14 mouse cellular contexts compared by ENCODE assay signal in the genomic region with DNA sequence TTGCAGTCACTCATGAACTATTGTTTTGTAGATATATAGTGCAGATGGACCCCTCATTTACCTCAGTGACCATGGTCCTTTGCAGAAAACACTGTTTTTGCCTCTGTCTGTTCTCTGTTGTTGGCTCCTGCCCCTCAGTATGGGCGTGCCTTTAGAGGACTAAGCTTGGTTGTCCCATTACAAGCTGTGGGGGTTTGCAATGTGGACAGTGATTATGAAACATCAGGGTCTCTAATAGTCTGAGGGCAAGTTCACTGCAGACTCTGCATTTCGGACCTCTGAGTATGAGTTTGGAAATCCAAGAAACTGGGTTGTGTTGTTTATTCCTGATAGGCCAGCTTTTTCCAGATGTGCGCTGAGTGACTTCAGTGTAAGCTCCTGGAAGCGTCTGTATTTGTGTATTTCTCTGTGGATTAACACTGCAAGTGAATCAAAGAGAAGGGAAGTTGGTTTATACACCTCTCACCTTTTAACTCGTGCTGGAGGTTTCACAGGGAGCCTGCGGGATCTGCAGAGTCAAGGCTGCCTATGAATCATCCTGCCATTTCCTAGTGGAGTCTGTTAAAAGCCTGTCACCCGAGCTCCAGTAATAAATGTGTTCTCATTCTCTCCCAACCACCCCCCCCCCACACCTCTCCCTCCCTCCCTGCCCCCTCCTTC. TPM values are rescaled to one million over a fixed set of nuclear protein-coding genes. Genes with fewer than 3 reads are reported as not detected.
A peak's percentile ranks its signal among the peaks of the same experiment; 100 is the strongest.
DNase-seq lines count a peak whose midpoint lies in the region; ATAC-seq and TF ChIP-seq lines count a peak whose summit lies in the region.
"Had no signal": no experiment of that assay in that cellular context is flagged by ENCODE, and none has a peak within 500 bp of the region (broad histone marks: within the 10 kb centered on the region; RNA-seq: fewer than 3 reads in every experiment).

No protein-coding gene starts in this region.

- H3K27me3 ChIP-seq in intestine, embryonic 14.5 days (replicated peaks; ENCODE audit: control insufficient read depth, insufficient read depth, low read length) = peaks cover 10% of the 10 kb centered on the region; the same call in 1 of the 2 replicates
- no peaks in the 10 kb centered on the region for H3K27me3 ChIP-seq in intestine, postnatal 0 days (replicated peaks; ENCODE audit: control insufficient read depth, insufficient read depth, low read length)
- no peaks in the 10 kb centered on the region for H3K27me3 ChIP-seq in limb, embryonic 14.5 days (ENCODE audit: control insufficient read depth, insufficient read depth, low read length)
- H3K27me3 ChIP-seq: embryonic facial prominence, embryonic 13.5 days; megakaryocyte, embryonic 14.5 days; Patski had no signal

- 21% methylated on average over 7 of the region's 7 CpGs for WGBS in intestine, embryonic 14.5 days
- 32% methylated on average over 7 of the region's 7 CpGs for WGBS in intestine, postnatal 0 days
- WGBS in limb, embryonic 14.5 days = 27% methylated on average over 7 of the region's 7 CpGs

- peaks cover 16% of the 10 kb centered on the region; the same call in 1 of the 2 replicates for H3K4me1 ChIP-seq in intestine, embryonic 14.5 days (replicated peaks; ENCODE audit: control insufficient read depth, insufficient read depth, low read length)
- no peaks in the 10 kb centered on the region for H3K4me1 ChIP-seq in intestine, postnatal 0 days (replicated peaks; ENCODE audit: control insufficient read depth, insufficient read depth, low read length)
- H3K4me1 ChIP-seq in limb, embryonic 14.5 days (ENCODE audit: control insufficient read depth, insufficient read depth, low read length) = no peaks in the 10 kb centered on the region

- TF ChIP-seq CTCF in intestine, postnatal 0 days (IDR thresholded peaks at IDR 0.05; ENCODE audit: low read depth) = no peak

- TF ChIP-seq POLR2A in limb, embryonic 14.5 days (IDR thresholded peaks at IDR 0.05; ENCODE audit: borderline replicate concordance, extremely low read depth, insufficient read depth, insufficient read length) = no peak

- peak; percentile 37 for DNase-seq in adrenal gland, adult 8-10 months
- DNase-seq in adrenal gland, postnatal 4 days (ENCODE audit: low spot score in 2 of 2) = no peak
- no peak for DNase-seq in intestine, embryonic 14.5 days (ENCODE audit: low spot score)
- DNase-seq in MN1 (ENCODE audit: low spot score) = peak; percentile 52
- DNase-seq in limb, embryonic 14.5 days (ENCODE audit: low spot score) = peak; percentile 32
- DNase-seq in spleen, postnatal 36 days (ENCODE audit: low spot score in 2 of 2) = no peak
- DNase-seq: B cell, adult 2 months; gastrocnemius, postnatal 36 days had no signal

- H3K36me3 ChIP-seq in intestine, embryonic 14.5 days (ENCODE audit: control insufficient read depth, insufficient read depth, low read length) = no peaks in the 10 kb centered on the region
- no peaks in the 10 kb centered on the region for H3K36me3 ChIP-seq in intestine, postnatal 0 days (ENCODE audit: control insufficient read depth, insufficient read depth)
- no peaks in the 10 kb centered on the region for H3K36me3 ChIP-seq in limb, embryonic 14.5 days (ENCODE audit: control insufficient read depth, insufficient read depth, low read length)
- H3K36me3 ChIP-seq: embryonic facial prominence, embryonic 13.5 days had no signal

- 0 out of 2 replicates have a peak, but pooled peaks have one; percentile 50 for ATAC-seq in intestine, embryonic 14.5 days (replicated peaks; ENCODE audit: low FRiP score, low TSS enrichment, low read depth)
- no peak for ATAC-seq in intestine, postnatal 0 days
- peak; percentile 30; the same call in 1 of the 2 replicates for ATAC-seq in limb, embryonic 14.5 days (ENCODE audit: low FRiP score, low read depth)
- no peak for ATAC-seq in frontal cortex, adult (ENCODE audit: low TSS enrichment)
- ATAC-seq: inflammation-experienced regulatory T-cells, adult 6 months; Patski had no signal

- H3K4me3 ChIP-seq in intestine, embryonic 14.5 days (ENCODE audit: low read depth, low read length) = no peak overlapping the region
- H3K4me3 ChIP-seq in intestine, postnatal 0 days (ENCODE audit: low read depth, low read length) = no peak overlapping the region
- no peak overlapping the region for H3K4me3 ChIP-seq in limb, embryonic 14.5 days (replicated peaks; ENCODE audit: low read length)
- H3K4me3 ChIP-seq: embryonic facial prominence, embryonic 13.5 days; megakaryocyte, embryonic 14.5 days had no signal

- H3K4me2 ChIP-seq in intestine, embryonic 14.5 days (ENCODE audit: low read length) = no peak overlapping the region
- no peak overlapping the region for H3K4me2 ChIP-seq in intestine, postnatal 0 days (replicated peaks; ENCODE audit: low read depth)
- no peak overlapping the region for H3K4me2 ChIP-seq in limb, embryonic 14.5 days (replicated peaks; ENCODE audit: low read depth, low read length, severe bottlenecking)
- H3K4me2 ChIP-seq: embryonic facial prominence, embryonic 13.5 days had no signal

- no peak overlapping the region for H3K27ac ChIP-seq in intestine, embryonic 14.5 days (ENCODE audit: low read depth)
- no peak overlapping the region for H3K27ac ChIP-seq in intestine, postnatal 0 days (ENCODE audit: low read depth, low read length)
- H3K27ac ChIP-seq in limb, embryonic 14.5 days (replicated peaks; ENCODE audit: low read depth, low read length) = no peak overlapping the region
- H3K27ac ChIP-seq: embryonic facial prominence, embryonic 13.5 days had no signal

- 0 out of 2 replicates have a peak, but pooled peaks cover 4% of the 10 kb centered on the region for H3K9me3 ChIP-seq in intestine, embryonic 14.5 days (ENCODE audit: control insufficient read depth, low read length)
- no peaks in the 10 kb centered on the region for H3K9me3 ChIP-seq in intestine, postnatal 0 days (ENCODE audit: control insufficient read depth)
- no peaks in the 10 kb centered on the region for H3K9me3 ChIP-seq in limb, embryonic 14.5 days (ENCODE audit: control insufficient read depth, low read length)
- H3K9me3 ChIP-seq: embryonic facial prominence, embryonic 13.5 days had no signal

- no peak overlapping the region for H3K9ac ChIP-seq in intestine, embryonic 14.5 days (ENCODE audit: low read length)
- no peak overlapping the region for H3K9ac ChIP-seq in intestine, postnatal 0 days (ENCODE audit: low read depth, low read length)
- no peak overlapping the region for H3K9ac ChIP-seq in limb, embryonic 14.5 days (ENCODE audit: low read depth, low read length, severe bottlenecking)
- H3K9ac ChIP-seq: embryonic facial prominence, embryonic 13.5 days had no signal

RNA-seq across cellular contexts. Expression of gene Fam129a, which starts 58.7 kb away (rescaled TPM):
- total RNA-seq in adrenal gland, adult 8-10 months (2022) = 100 to 1,000 TPM in 2 of 4 experiments, 10 to 100 TPM in 2; 83.7 to 130 (median 96.0) TPM
- total RNA-seq in adrenal gland, postnatal 4 days (2021) = 10 to 100 TPM; 69.0 to 77.2 TPM
- 4.3 and 5.2 TPM in 2 replicates for polyA plus RNA-seq in intestine, embryonic 14.5 days (2014; fragmentation: Nextera tagmentation; extraction: Ambion mirVana)
- polyA plus RNA-seq in intestine, postnatal 0 days (2015; fragmentation: Nextera tagmentation; extraction: Ambion mirVana) = 6.0 and 7.4 TPM in 2 replicates
- polyA plus RNA-seq in limb, embryonic 14.5 days (2012; rRNA removed) = 9.8 and 11.1 TPM in 2 replicates
- polyA plus RNA-seq in limb, embryonic 14.5 days (2014; fragmentation: Nextera tagmentation; extraction: Ambion mirVana) = 13.9 and 14.7 TPM in 2 replicates

Comparison
In these comparisons a context has a peak if more than half of its experiments do, and no peak if none do; other contexts are left out.
1. DNase-seq: peak in adrenal gland, adult 8-10 months (single experiment), MN1 (single experiment) and limb, embryonic 14.5 days (single experiment); none in adrenal gland, postnatal 4 days (0 of 2), intestine, embryonic 14.5 days (single experiment) and spleen, postnatal 36 days (0 of 2).
2. ATAC-seq: peak in intestine, embryonic 14.5 days (single experiment) and limb, embryonic 14.5 days (single experiment); none in intestine, postnatal 0 days (single experiment) and frontal cortex, adult (single experiment).